Mouse (Mus musculus) urinary bladder, postnatal 4 days (tissue): ENCODE measurements around the gene Mb21d2.

Source experiments
- DNase-seq, 2 experiments: peaks; one replicate each; pipeline ENCODE4 v3.0.0; 2021 to 2022; ENCODE audit warnings: low spot score in 2 of 2

The Mb21d2 gene

GRCm38 (mm10) chr16:28863616-28864015 is 65.9 kb downstream of the Mb21d2 start:
- no peak for DNase-seq

- no peak for DNase-seq
Measured at GRCm38 (mm10) chr16:28862093-28862492, 67.4 kb downstream of the Mb21d2 start.

DNA sequence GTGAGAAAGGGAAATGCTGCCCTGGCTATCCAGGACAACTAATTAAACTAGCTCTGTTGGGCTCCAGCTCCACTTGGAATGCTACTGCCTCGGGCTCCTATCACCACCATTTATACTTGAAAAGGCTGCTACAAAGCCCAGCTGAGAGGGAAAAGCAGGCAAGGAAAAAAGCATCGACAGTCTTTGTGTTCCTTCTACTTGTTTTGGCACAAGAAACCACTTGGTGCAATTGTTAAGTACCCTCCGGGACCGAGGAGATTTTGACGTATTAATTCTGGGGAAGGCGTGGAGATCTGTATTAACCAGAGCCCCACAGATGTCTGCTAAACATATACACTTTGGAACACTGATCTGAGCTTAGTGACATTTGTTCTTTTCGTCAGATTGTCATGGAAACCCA is 69.8 kb downstream of the Mb21d2 start:
- DNase-seq, result no peak

GRCm38 (mm10) chr16:28859009-28859288 is 70.5 kb downstream of the Mb21d2 start:
- no peak for DNase-seq

- DNase-seq, result no peak
Measured at GRCm38 (mm10) chr16:28858210-28859008, 71.1 kb downstream of the Mb21d2 start.

- no peak for DNase-seq
Measured at GRCm38 (mm10) chr16:28851409-28851821, 78.1 kb downstream of the Mb21d2 start.

GRCm38 (mm10) chr16:28850881-28851280 is 78.6 kb downstream of the Mb21d2 start:
- DNase-seq, result no peak

- DNase-seq, result no peak
Measured at GRCm38 (mm10) chr16:28846123-28846522, 83.3 kb downstream of the Mb21d2 start.

DNA sequence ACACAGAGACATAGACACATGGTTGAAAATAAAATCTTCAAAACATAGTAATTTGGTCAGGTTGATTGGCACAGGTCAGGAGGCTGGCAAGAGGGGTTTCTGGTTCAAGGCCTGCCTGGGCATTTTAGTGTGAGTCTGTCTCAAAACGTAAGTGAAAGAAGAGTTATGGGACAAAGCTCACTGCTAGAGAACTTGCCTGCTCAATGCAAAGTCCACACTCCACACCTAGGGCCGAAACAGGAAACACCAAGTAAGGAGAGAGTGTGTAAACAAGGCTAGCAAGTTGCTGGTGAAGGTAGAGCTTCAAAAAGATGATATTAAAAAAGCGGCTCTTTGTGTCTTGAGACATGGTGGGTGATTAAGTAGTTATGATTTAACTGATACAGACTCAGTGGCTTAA is 84.1 kb downstream of the Mb21d2 start:
- no peak for DNase-seq

DNA sequence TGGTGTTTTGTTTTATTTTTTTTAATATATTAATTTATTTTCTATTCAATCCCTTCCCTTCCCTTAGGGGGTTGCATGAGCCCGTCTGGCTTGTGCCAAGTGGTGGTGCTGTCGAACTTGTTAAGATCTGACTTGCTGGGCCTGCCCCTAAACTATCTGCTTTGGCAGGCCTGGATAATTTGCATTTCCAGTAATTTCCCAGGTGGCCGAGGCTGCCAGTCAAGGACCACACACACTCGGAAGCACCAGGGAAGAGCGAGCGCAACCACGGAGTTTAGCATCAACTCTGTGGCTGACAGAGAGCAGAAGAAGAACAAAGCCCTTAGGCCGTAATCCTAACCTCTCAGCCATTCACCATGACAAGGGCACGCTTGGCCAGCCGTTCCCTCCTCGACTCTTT is 88.4 kb downstream of the Mb21d2 start:
- DNase-seq, result no peak

DNA sequence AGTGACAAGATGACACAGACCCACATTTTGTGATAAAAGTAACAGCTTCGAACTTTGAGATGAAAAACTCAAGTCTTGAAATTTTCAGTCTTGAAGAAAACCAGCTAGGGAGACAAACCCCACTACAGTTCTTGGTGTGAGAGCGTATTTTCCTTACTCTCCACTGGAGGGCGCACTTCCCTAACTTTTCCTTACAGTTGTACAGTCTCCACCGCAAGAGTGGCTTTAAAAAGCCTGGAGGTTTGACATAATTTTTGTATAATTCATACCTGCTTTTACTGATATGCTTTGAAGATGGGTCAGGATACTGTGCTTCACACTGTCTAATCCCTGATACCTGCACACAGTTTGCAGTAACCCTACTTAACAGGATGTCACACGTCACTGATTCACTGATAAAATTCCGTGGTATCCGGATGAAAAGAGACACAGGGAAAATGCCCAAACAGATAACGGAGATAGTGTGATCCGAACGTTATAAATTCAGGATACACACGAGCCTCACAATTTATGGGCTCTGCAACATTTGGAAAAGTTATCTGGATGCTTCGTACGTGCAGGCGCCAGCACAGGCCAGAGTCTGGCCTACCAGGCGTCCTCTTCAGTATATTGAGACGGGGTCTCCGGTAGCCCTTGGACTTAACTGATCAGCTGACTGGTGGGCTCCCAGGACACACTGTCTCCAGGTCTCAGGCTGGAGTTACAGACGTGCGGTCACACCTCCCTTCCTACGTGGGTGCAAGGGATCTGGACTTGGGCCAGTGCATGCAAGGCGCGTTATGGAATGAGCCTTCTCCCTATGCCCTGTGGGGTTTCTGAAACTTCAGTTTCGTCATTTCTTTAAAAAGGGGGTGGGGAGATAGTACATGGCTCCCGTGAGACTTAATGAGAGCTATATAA is 89.1 kb downstream of the Mb21d2 start:
- DNase-seq, result no peak

- DNase-seq, result no peak
Measured at GRCm38 (mm10) chr16:28839575-28839974, 89.9 kb downstream of the Mb21d2 start.

GRCm38 (mm10) chr16:28838016-28838415 is 91.5 kb downstream of the Mb21d2 start:
- no peak for DNase-seq

DNA sequence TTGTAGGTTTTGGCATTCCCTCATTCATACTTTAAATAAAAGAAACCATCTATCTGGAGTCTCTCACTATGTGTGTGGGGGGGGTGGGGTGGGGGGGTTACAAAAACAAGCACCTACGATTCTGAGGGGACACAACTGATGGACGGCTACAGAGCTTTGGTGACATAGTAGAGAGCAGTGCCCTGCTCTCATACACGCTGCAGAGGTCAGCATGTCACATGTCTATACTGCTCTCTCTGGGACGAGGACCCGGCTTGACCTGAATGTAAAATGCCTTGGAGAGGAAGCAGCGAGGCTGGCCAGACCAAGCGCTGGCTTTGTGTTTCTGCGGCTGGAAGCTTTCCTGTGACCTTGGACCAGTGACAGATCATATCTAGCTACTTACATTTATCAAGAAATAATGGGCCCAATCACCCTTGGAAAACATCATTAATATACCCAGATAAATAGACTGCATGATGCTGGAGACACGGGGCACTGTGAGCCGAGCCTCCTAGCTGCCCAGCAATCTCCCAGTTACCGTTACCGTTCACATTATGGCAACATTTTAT is 97.3 kb downstream of the Mb21d2 start:
- no peak for DNase-seq

- DNase-seq, result no peak
Measured at GRCm38 (mm10) chr16:28829263-28829955, 100.1 kb downstream of the Mb21d2 start.

GRCm38 (mm10) chr16:28824781-28825180 is 104.7 kb downstream of the Mb21d2 start:
- no peak for DNase-seq

GRCm38 (mm10) chr16:28821774-28822173 is 107.7 kb downstream of the Mb21d2 start:
- DNase-seq, result no peak

GRCm38 (mm10) chr16:28818749-28819285 is 110.7 kb downstream of the Mb21d2 start:
- no peak for DNase-seq

DNA sequence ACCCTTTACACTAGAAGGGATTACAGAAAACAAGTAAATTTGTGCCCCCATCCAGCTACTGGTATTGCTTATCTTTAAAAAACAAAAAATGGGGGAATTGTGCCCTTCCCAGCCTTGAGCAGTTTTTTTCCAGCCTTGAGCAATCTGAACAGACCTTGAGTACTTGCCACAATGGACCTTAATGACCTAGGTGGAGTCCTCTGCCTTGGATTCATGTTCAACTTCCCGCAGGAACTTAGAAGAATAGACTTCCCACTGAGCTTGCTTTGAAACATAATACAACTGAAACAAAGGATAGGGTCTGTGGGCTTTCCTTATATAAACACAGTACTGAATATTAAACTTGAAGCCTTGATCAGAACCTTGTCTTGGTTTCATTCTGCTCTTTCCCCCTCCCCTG is 116.2 kb downstream of the Mb21d2 start:
- DNase-seq, result no peak

DNA sequence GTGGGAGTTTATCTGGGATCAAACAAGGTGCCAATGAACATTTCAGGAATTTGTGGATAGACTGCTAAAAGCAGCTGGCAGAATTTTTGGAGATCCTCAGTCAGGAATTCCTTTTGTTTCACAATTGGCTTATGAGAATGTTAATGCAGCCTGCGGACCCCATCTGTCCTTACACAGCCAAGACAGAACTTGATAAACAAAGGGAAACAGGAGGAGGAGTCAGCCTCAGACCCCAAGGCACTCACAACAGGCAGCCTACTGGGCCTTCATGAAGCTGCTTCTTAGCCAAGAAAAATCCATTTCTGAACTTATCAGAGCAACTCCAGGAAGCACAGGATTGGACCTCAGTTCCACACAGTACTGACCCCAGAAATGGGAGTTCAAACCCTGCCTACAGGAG is 120.4 kb downstream of the Mb21d2 start:
- DNase-seq, result no peak

DNA sequence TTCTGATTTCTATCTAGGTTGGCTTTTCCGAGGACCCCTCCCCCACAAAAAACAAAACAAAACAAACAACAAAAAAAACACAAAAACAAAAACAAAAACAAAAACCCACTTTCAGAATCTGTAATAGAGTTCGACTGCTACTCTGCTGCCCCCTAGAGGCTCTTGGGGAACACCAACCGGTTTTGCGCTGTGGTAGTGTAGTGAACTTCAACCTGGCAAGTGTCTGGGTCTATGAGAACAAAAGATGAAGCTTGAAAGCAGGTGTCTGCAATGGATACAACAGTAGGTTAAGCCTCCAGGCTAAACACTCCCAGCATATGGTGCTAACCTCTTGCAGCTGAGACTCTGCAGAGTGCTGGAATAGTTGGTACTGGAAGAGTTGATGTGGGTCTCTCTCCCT is 136.4 kb downstream of the Mb21d2 start:
- no peak for DNase-seq
